In genomic region chr9:37917540-37917939, GRCm38 (mm10) we compare ENCODE assay signal across 32 mouse cellular contexts. TPM values are rescaled to one million over a fixed set of nuclear protein-coding genes. Genes with fewer than 3 reads are reported as not detected.
"Had no signal": no experiment of that assay in that cellular context is flagged by ENCODE, and none has a peak within 500 bp of the region (broad histone marks: within the 10 kb centered on the region; RNA-seq: fewer than 3 reads in every experiment).

Gene Olfr878, plus strand, starts transcription at chr9:37917840.

- H3K4me3 ChIP-seq: embryonic facial prominence, embryonic 10.5 days; embryonic facial prominence, embryonic 12.5 days; embryonic facial prominence, embryonic 13.5 days; embryonic facial prominence, embryonic 15.5 days; erythroblast, embryonic 14.5 days; forebrain, embryonic 10.5 days; forebrain, embryonic 12.5 days; forebrain, embryonic 13.5 days; forebrain, embryonic 15.5 days; gastrocnemius, adult 2 months; heart, adult 2 months had no signal

- DNase-seq: cerebellum, adult 8-10 months; cerebellum, adult 9-10 months; cerebellum, adult 9-11 months; cerebellum, postnatal 10 days; cerebellum, postnatal 14 days; cerebellum, postnatal 25 days; cerebellum, postnatal 36 days; embryo, embryonic 11 days; forebrain, postnatal 0 days; gastrocnemius, adult 2 months; gastrocnemius, postnatal 10 days; gastrocnemius, postnatal 14 days; gastrocnemius, postnatal 25 days; gastrocnemius, postnatal 36 days; heart, adult 11 months; heart, adult 18-20 months; heart, adult 2 months had no signal

- H3K27ac ChIP-seq: embryonic facial prominence, embryonic 10.5 days; embryonic facial prominence, embryonic 12.5 days; embryonic facial prominence, embryonic 13.5 days; embryonic facial prominence, embryonic 15.5 days; forebrain, embryonic 10.5 days; forebrain, embryonic 12.5 days; forebrain, embryonic 13.5 days; forebrain, embryonic 15.5 days; gastrocnemius, adult 2 months; heart, adult 2 months had no signal

RNA-seq across cellular contexts. Expression of gene Olfr878, which starts in this region (rescaled TPM):
- total RNA-seq: common myeloid progenitor, adult 5-6 weeks; forebrain, postnatal 0 days; gastrocnemius, adult 18-20 months; gastrocnemius, adult 2 months; gastrocnemius, adult 8-10 months; gastrocnemius, postnatal 10 days; gastrocnemius, postnatal 14 days; gastrocnemius, postnatal 25 days; gastrocnemius, postnatal 36 days; gastrocnemius, postnatal 4 days; granulocyte monocyte progenitor cell, adult 5-6 weeks; heart, adult 18-20 months; heart, adult 2 months; heart, adult 8-10 months had no signal
